Mouse (Mus musculus): Measurements from ENCODE around the gene Gm20388.

The Gm20388 gene

DNA sequence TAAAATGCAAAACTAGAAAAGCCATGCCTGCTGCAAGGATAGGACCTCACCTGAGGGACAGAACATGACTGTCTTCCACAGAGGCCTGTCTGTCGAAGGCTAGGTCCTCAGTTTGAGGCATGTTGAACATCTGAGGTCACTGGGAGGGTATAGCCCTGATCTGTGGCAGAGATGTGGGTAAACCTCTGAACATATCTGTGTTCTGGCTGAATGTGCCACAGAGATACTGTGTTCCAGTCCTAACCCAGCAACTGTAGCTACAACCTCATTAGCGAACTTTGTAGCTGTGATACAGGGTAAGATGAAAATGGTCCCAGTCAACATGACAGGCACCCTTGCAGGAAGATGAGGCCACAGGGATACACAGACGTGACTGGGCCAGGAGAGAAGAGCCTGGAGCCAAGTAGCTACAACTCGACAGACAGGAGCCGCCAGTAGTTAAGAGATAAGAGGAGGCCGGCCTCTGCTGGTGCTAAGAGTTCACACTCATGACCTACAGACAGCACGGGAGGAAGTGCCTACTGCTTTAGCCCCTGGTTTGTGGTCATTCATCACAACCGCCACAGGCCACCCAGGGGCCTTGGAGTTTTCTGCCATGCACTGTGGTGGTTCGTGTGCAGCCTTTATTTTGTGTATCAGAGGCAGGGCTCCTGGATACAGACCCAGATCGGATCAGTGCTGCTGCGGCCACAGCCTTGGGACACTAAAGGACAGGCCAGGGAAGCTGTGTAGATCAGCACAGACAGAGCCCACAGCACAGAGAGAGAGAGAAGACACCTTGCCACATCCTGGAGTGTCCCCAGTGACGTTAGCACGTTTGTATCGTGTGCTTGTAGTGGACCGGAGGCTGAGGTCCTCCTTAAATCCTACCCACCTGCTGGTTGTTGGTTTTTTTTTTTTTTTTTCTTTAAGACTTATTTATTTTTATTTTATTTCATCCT lies 2439.0 kb downstream of the Gm20388 start:
- no peak for DNase-seq (ENCODE audit: extremely low spot score, low spot score)

DNA sequence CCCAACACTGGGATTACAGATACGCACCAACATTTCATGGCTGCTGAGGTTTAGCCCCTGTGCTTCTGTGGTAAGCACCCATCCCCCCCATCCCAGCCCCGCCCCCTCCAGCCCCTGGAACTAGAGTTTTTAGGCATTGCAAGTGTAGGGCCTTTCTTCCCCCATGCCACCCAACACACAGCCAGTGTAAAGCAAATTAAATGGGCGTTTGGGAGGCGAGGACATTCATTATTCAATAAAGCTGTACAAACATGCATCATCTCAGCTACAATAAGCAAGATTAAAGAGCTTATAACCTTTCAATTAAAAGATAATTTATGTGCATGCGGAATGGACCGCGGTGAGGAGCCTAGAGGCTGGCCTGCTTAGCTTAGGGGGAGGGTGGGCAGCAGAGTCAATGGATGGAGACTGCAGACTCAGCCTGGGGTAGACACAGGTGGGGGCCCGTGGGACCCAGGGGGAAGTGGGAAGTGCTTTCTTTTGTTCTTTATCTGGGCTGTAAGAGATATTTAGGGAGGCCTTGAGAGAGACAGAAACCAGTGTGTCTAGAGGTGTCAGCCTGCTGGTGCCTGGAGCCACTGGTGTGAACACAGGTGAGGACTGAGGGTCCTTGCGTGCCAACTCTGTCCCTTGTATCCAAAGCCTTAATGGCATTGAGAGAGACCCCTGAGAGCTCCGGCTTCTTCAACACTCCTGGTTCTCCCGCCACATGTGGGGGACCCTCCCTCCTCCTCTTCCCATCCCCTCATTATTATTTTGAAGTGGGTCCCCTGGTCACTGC lies 2439.9 kb downstream of the Gm20388 start:
- no peak for DNase-seq (ENCODE audit: extremely low spot score, low spot score)

DNA sequence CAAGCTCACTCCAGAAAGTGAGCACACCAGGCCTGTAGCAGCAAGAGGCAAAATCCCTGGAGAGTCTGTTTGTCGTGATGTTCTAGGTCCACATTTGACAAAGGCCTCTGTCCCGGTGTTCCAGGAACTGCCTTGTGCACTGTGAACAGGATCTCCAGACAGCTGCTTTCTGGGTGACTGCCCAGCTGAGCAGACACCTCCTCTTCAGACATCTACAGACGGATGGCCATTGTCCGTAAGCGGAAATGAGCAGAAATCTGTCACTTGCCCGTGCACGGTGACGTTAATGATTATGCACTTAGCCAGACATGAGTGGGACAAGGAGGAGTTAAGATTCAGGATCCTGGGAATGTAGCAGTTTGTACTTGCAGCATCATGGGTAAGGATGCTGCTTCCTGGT lies 2443.5 kb downstream of the Gm20388 start:
- no peak for DNase-seq (ENCODE audit: extremely low spot score, low spot score)

DNA sequence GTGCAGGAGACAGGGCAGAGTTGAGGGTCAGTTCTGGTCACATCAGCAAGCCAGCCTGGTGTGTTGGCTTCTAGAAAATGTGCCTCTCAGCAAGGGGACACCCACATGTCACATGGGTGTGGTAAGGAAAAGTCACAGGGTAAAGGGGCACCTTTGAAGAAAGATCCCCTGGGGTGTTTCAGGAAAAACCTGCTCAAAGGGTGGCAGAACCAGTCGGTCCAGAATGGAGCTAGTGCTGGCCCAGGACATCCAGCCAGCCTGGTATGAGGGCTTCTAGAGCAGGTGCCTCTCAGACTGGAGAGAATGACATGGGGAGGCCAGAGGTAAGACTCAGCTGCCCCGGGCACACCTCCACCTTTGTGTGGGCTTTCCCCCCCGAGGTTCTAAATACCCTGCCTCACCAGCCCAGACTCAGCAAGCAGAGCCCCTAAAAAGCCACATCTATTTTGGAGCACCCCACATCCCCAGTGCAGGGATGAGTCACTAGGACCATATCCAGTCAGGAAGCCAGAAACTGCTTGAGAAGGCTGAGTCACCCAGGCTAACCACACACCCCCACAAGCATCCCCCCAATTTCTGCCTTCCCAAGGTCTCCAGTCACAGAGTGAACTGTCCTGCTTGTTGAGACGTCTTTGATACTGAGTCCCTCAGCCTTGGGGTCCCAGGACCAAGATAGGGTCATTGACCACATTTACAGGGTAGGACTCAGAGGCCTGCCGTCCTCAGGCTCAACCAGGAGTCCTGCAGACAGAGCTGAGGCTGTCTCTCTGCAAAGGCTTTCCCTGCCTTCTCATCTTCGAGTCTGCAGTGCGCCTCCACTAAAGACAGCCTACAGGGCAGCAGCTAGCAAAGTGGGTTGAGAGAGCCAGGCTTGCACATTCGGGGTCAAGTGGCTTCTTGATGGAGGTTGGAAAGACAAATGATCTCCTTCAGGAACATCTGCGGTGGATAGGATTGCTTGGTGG lies 2445.3 kb downstream of the Gm20388 start:
- DNase-seq (ENCODE audit: extremely low spot score, low spot score) = no peak

DNA sequence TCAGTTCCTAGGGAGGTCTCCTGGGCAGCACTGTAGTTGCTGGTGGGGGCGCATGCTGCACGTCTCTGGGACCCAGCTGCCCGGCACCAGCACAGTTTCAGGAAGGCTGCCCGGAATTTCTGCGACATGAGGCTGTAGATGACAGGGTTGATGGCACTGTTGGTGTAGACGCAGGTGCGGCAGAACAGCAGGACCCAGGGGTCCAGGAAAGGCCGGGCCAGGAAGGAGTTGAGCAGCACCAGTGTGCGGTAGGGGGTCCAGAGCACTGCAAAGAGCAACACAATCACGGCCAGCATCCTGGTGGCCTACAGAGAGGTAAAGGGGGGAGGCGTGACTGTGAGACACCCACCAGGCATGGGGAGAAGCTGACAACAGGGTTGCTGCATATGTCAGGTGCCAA lies 2446.6 kb downstream of the Gm20388 start:
- no peak for DNase-seq (ENCODE audit: extremely low spot score, low spot score)

DNA sequence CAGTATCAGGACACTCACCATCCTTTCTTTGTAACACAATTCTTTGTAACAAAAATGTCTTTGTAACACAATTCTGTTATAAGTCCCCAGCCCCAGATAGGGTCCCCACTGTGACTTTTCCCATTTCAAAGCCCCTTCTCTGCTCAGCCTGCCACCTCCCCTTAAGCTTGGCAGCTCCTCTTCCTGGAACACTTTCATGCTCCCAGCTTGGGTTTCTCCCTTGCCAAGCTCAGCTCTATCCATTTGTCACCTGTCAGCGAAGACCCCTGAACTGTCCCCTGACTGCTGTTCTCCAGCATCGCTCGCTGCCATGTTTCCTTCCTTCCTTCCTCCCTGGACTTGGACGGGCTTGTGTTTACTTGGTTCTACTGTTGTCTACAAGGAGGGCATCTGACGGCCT lies 2447.0 kb downstream of the Gm20388 start:
- DNase-seq (ENCODE audit: extremely low spot score, low spot score) = no peak

DNA sequence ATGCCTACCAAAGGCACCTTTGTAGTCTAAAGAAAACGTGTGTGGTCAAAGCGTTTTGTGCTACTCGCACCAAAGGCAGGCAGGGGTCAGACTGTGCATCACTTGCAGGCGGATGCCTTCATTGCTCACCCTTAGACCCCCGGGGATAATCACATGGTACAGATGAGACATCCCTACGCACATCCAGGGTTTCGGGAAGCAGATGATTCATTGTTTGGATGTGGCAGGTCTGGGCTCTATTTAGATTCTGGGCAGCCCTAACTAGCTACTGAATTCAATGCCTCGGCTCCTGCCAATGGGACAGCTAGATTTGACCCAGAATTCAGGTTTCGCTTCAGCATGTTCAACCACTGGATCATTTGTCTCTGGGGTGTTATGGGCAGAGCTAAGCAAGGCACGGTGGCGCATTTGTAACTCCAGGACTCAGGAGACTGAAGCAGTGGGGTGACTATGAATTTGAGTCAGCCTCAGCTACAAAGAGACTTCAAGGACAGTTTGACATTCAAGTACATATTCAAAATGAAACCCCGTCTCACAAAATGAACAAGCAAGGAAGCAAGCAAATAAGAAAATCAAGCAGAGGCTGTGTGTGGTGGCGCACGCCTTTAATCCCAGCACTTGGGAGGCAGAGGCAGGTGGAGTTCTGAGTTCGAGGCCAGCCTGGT lies 2448.6 kb downstream of the Gm20388 start:
- no peak for DNase-seq (ENCODE audit: extremely low spot score, low spot score)

DNA sequence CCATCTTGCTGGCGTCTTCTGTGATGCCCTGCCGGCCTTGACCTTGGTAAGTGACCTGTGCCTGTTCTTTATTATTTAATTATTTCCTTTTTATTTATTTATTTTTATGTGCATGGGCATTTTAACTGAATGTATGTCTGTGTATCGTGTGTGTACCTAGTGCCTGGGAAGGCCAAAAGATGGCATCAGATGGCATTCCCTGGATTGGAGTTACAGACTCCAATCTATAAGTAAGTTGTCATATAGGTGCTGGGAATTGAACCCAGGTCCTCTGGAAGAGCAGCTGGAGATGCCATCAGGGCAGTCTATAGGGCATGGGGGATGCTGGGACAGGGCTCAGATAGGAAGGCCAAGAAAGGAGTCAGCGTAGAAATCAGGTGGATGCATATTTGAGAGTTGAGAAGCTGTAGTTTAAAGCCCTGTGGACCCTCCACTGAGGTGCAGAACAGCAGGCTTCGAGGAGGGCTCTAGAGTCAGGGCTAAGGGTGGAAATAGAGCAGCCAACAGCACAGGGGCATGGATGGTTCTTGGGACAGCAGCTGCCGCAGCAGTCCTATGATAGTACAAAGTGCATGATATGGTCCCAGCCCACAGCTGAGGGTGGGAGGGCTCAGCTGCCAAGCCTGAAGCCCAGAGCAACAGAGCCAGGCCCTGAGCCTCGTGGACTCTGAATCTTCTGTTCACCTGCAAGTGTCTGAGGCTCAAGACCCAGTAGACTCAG lies 2450.2 kb downstream of the Gm20388 start, which contains the start of gene Trhr2:
Gene Trhr2, minus strand, starts transcription at position 51 of the 721 bp plus-strand sequence.
- DNase-seq (ENCODE audit: extremely low spot score, low spot score) = no peak

DNA sequence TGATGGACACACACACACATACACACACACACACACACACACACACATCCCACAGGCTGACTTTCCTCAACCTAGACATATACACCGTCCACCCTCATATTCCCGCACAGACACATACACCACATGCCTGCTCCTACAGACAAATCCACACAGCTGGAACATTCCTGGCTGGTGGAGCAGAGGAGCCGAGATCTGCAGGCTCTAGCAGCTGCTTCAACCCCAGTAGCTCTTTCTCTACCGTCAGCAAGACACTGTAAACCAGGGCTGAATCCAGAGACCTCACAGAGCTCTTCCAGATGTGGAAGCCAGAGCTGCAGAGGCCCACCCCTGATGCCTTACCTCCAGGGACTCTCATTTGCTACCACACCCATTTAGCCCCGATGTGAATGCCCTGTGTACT lies 2451.6 kb downstream of the Gm20388 start:
- DNase-seq (ENCODE audit: extremely low spot score, low spot score) = no peak

DNA sequence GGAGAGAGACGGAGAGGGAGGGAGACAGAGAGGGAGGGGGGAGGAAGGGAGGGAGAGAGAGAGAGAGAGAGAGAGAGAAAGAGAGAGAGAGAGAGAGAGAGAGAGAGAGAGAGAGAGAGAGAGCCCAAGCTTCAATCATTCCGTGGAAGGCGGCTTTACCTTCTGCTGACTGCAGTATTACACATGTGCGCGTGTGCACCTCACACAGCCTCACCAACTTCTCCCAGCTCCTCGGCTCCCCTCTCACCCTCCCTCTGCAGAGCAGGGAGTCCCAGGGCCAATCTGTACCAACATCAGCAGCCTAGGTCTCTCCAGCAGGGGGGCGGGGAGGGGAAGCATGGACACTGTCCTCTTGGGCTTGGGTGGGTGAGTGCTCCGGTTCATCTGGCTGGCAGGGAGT lies 2452.3 kb downstream of the Gm20388 start:
- DNase-seq (ENCODE audit: extremely low spot score, low spot score) = no peak

DNA sequence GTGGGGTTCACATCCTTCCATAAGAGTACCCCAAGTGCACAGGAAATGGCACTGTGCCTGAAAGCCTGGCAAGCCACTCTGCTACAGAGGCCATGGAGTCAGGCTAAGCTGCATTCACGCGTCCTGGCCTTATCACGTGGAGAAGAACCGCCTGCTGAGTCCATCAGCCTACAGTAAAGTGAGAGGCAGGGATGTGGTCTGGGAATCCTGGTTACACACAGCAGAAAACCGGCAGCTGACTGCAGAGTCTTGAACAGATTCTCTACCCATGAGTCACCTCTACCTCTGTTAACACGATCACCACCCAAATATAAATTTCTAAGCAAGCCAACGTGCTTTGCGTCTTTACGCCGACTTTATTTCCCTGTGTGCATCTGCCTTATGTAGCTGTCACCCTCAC lies 2457.9 kb downstream of the Gm20388 start:
- DNase-seq (ENCODE audit: extremely low spot score, low spot score) = no peak

DNA sequence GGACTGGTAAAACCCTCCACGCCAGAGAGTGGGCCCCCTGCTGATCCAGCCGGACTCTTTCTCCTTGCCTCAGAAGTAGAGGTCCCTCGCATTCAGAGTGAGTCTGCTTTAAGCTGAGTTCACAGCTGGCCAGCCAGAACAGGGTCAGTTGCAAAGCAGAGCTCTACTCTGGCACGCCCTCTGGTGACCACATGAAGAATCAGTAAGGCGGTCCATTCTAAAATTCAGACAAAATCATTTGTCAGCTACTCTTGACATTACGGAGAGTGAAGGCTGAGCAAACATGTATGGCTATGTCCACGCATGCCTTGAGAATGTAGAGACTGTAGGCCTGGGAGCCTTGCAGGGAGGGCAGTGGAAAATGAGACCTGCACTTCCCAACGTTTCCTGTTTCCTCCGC lies 2459.0 kb downstream of the Gm20388 start:
- DNase-seq (ENCODE audit: extremely low spot score, low spot score) = peak; percentile 63

DNA sequence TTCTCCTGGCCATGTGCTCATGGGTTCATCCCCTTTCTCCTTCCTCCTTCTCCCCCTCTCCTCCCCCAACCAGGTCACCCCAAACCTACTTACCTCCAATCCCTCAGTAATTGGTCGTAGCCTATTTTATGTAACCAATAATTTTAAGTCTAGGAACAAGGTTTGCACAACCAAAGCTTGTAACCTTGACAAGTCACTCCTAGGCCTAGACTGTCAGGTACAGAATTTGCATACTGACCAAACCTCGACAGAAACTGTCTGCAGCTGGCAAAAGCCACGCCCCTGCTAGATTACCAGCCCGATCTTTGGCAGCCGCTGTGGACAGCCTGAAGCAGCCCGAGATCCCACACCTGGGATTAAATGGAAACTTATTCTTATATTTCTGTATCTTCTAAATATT lies 2461.1 kb downstream of the Gm20388 start:
- no peak for DNase-seq (ENCODE audit: extremely low spot score, low spot score)

DNA sequence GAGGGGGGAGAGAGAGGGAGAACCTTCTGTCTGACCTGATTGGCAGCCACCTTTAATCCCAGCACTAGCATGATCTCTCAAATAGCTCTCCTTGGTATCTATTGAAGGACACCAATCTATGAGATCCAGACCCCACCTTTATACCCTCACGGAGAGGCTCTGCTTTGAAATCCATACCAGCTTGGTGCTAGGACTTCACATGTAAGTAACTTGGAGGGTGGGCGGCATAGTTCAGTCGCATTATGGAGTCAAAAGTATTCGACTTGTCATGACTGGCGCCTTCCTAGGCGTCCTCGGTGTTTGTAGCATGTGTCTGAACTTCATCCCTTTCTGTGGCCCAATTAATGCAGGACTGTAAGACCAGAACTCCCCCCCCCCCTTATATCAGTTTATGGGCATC lies 2464.7 kb downstream of the Gm20388 start:
- DNase-seq (ENCODE audit: extremely low spot score, low spot score) = no peak

DNA sequence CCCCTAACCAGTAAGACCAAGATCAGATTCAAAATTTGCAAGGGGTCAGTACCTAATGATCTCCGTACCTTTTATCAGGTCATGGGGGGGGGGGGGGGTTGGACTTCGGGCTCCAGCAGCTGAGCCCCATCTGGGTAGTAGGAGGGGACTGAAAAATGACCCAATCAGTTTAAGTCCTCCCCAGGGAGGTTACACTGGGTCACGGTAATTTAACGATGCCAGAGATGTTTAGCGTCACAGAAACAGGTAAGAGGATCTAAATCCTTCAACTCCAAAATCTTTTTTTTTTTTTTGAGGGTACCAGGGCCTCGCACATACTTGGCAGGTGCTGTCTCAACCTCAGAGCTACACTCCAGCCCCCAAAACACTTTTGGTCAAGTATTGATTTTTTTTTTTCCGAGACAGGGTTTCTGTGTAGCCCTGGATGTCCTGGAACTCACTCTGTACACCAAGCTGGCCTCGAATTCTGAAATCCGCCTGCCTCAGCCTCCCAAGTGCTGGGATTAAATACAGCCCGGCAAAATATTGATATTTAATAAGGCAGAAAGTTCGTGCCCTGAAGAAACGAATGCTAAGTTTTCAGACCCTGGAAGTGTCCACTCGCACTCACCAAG lies 2465.2 kb downstream of the Gm20388 start:
- no peak for DNase-seq (ENCODE audit: extremely low spot score, low spot score)

DNA sequence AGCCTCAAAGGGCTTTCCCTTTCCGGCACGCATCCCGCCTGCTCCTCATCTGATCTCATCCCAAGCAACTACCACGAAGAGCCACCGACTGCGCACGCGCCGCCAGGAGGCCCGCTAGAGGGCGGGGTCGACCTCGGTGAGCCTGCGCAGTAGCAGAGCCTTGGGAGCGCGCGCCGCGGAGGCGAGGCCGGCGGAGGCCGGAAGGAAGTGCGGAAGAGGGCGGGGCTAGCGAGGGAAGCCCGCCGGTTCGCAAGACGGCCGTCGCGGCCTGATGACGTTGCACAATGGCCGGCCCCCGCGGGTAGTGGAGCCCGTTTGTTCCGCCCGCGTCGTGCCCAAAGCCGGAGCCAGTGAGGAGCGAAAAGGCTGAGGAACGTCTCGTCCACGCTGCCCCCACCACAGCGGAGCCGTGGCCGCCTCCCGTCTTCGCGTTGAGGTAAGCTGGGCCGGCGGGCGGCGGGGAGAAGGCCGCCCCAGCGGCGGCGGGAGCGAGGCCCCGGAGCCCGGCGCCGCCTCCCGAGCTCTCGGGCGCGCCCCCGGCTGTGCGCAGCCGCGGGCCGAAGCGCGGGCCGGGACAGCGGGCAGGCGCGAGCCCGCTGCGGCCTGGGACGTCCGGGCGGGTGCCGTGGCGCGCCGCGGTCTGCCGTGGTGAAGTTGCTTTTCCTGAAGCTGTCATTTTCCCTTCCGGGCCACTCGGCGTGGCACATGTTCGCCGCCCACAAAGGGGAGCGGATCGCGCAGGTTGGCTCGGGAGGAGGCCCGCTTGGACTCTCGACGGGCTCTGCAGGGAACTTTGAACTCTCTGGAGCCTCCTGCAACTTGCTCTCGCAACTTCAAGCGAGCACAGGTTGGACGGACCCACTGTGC lies 2466.0 kb downstream of the Gm20388 start, which contains the start of gene Zc3h18:
Gene Zc3h18, plus strand, starts transcription at position 245 of the 867 bp plus-strand sequence.
- peak; percentile 100 for DNase-seq (ENCODE audit: extremely low spot score, low spot score)

DNA sequence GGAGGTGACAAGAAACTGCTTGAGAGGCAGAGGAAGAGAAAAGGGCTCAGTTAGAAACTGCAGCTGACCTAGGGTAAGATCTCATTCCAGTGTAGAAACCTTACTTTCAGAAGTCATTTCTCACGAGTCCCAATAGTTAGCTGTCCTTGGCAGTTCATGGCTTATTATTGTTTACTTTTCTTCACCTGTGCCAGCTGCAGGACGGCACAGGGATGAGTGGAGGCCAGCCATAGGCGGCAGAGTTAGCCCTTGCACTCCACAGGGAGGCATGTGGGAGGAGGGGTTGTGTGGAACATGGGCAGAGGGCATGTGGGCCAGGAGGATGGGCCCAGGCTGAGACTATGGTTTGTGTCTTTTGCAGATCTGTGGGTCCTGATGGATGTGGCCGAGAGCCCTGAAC lies 2472.4 kb downstream of the Gm20388 start:
- DNase-seq (ENCODE audit: extremely low spot score, low spot score) = no peak

DNA sequence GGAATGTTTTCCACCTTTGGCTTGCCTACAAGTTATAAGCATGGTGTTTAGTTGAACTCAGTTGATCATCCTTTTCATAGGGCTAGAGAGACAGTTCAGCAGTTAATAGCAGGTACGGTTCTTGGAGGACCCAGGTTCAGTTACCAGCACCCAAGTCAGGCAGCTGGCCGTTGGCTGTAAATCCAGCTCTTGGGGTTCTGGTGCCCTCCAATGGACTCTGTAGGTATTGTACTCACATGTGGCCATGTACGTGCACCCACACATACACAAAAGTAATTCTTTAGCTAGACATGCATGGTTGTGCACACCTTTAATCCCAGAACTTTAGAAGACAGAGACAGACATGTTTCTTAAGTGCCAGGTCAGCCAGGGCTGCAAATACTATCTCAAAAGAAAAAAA lies 2478.7 kb downstream of the Gm20388 start:
- DNase-seq (ENCODE audit: extremely low spot score, low spot score) = no peak

DNA sequence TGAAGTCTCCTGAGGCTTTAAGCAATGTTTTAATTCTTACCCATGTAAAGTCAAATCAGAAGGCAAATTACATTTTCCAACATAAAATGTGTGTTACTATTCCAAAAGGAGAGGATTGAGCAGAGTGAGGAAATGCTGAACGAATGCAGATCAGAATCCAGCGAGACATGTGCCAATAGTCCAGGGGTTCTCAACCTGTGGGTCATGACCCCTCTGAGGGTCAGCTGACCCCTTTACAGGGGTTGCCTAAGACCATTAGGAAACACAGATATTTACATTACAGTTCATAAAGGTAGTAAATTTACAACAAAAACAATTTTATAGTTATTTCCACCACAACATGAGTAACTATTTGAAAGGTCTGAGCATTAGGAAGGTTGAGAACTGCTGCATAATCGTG lies 2480.1 kb downstream of the Gm20388 start:
- no peak for DNase-seq (ENCODE audit: extremely low spot score, low spot score)
